Mouse (Mus musculus) frontal cortex, postnatal 14 days (tissue): ENCODE measurements at regions not wholly inside any gene's neighbourhood (a gene's known extent, or its start where the extent isn't known, plus 50 kb on each side); places are given as distances from the start of the nearest gene placed in this dataset.
A peak's percentile ranks its signal among the peaks of the same experiment; 100 is the strongest.
"Not testable (repeated sequence)": the region's sequence is repeated elsewhere in the genome, so short reads cannot be mapped to it uniquely, and the experiment has no call there.

ENCODE experiments used
- DNase-seq, 2 experiments: peaks; one replicate each; pipeline ENCODE4 v3.0.0; 2022; ENCODE audit warnings: low spot score in 2 of 2

GRCm38 (mm10) chr12:46398875-46399652 is 419.7 kb downstream of the Nova1 start:
- DNase-seq = peak; percentile 4 to 7

DNA sequence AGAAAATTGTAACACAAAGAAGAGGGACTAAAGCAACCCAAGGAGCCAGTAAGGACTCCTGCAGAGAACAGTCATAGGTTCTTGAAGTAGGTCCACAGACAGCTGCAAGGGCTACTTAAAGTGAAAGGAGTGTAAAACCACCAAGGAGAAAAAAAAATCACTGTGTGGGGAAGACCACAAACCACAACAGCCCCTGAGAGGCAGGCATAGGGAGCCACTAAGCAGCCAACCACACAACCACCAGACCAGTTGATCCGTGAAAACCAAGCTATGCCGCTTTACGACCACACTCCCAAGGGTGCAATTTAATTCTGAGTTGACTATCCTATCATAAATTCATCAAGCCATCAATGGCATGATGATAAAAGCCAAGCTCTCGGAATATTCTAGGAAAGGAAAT is 423.5 kb downstream of the Nova1 start:
- no peak for DNase-seq

DNA sequence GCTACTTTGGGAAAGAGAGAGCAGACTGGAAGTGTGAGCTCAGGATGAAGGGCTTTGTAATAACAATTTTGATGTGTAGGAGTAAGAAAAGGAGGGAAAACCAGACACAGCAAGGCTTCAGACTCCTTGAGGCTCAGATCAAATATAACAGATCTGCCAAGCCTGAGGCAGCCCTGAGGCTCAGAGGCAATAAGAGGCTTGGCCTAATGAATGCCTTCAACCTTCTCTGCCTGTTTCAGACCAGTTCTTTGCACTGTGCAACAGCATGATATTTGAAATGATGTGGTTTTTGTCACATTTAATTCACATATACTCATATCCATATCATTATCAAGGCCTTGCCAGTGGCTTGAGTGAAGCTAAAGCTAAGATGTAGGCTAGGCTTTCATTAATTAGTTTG is 425.0 kb downstream of the Nova1 start:
- no peak for DNase-seq

GRCm38 (mm10) chr12:46378914-46379313 is 439.8 kb downstream of the Nova1 start:
- no peak for DNase-seq

DNA sequence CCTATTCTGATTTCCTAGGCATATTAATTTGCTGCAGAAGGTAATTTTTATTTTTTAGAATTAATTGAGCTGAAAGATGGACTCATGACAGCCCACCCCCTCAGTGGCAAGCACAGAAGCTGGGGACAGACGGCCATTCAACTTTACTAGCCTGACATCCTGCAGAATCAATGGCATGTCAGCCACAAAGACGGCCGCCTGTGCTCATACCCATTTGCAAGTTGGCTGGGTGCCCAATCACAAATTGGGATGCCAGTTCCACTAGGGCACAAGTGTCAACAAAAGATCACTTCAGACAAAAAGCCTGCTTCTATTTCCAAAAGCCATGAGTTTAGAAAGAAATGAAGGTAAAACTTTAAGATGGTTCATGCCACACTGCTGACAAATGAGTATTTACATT is 447.0 kb downstream of the Nova1 start:
- DNase-seq = peak; percentile 10 to 15

DNA sequence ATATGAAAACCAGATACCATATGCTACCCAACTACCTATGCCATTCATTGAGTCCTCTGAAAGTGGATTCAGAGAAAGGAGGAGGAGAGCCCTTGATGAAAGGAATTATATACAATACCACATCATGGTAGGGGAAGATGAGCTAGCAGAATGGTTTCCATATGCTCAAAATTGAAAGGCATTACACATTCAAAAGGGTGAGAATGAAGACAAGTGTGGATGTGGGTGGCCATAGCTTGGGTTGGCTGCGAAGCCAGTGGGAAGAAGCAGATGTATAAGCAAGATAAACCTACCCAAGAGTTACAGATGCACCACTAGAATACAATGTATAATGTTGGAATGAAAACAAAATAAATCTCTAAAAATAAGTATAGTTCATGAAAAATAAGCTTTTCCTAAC is 485.4 kb downstream of the Nova1 start:
- DNase-seq = peak in 1 of 2 experiments; percentile 6

DNA sequence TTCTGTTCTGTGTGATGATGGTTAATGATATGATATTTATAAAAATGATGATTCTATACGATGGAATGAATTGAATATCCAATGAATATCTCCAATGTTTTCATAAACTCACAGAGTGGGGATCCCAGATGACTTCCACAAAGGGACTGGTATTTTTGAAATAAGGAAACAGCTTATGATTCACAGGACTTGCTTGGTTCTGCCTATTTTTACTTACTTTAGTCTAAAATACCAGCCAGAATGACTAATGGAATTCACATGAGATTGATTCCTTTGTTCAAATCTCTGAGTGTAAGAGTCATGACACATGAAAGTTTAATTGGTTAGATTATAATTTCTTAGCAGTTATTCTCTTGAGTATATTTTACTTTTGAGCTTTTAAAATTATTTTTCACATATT is 490.9 kb downstream of the Nova1 start:
- no peak for DNase-seq

DNA sequence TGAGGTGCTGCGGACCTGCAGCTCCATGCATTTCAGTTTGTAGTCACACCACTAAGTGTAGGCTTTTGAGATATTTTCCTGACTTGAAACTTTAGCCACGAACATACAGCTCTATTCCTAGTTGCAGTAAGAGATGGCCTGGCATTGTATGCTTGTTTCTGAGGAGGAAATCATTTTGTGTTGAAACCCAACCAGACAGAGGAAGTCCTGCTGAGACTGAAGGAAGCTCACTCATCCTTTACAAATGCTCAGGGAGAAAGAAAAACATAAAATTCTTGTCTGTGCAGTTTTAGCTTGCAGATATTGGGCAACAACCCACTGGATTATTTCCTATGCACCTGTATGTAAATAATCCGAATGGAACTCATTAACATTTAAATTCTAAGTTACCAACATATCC is 495.5 kb downstream of the Nova1 start:
- DNase-seq = no peak

- DNase-seq = no peak
Measured at GRCm38 (mm10) chr12:46303136-46303797, 515.5 kb downstream of the Nova1 start.

- no peak for DNase-seq
Measured at GRCm38 (mm10) chr12:46298926-46299325, 519.8 kb downstream of the Nova1 start.

GRCm38 (mm10) chr12:46284519-46284918 is 534.2 kb downstream of the Nova1 start:
- DNase-seq = no peak

- no peak for DNase-seq
Measured at GRCm38 (mm10) chr12:46248402-46249018, 570.2 kb downstream of the Nova1 start.

DNA sequence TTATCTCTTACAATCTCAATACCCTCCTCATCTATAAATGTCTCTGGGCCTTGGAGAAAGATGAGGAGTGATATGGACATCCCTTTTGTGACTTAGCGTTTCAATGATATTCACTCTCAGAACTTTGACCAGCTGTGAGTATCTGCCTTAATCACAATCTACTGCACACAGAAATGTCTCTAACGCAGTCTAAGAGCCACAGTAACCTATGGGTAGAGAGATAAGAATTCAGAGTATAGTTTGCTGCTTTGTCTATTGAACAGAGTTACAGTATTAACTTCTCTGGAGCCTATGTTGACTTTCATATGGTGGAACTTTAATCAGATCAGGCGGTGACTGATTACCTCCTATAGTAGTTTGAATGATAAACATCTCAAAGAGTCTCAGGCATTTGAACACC is 573.8 kb downstream of the Nova1 start:
- no peak for DNase-seq

GRCm38 (mm10) chr12:46232359-46232758 is 586.4 kb downstream of the Nova1 start:
- DNase-seq = no peak

DNA sequence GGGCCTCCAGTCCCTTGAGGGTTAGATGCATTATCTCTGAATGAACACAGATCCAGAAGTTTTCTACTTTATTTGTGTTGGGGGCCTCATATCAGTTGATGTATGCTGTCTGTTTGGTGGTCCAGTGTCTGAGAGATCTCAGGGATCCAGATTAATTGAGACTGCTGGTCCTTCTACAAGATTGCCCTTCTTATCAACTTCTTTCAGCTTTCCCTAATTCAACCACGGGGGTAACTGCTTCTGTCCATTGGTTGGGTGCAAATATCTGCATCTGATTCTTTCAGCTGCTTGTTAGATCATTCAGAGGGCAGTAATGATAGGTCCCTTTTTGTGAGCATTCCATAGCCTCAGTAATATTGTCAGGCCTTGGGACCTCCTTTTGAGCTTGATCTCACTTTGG is 603.4 kb downstream of the Nova1 start:
- not testable (repeated sequence) for DNase-seq

GRCm38 (mm10) chr12:46199076-46199475 is 619.7 kb downstream of the Nova1 start:
- DNase-seq = no peak

- no peak for DNase-seq
Measured at GRCm38 (mm10) chr12:46197482-46198101, 621.1 kb downstream of the Nova1 start.

DNA sequence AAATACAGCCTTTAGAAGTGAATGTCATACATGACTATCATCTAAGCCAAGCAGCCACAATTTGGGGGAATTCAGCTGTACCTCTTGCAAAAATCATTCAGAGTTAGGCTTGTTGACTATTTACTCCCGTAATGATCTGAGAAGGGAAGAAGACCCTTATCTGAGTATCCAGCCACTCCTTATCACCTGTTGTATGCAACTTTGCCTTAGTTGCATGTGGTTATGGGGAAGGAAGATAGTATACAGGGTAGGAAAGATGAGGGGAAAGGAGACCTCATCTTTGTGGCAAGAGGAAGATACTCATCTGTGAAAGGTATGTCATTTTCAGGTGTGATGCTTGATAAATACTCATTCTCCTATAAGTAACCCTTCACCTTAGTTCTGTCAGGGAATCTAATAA is 624.6 kb downstream of the Nova1 start:
- no peak for DNase-seq
